Mouse (Mus musculus) liver, postnatal 0 days (tissue): ENCODE measurements at regions not wholly inside any gene's neighbourhood (a gene's known extent, or its start where the extent isn't known, plus 50 kb on each side); places are given as distances from the start of the nearest gene placed in this dataset.

ENCODE experiments used
- CTCF ChIP-seq: sonication (generic); IDR thresholded peaks from 2 replicates; pipeline ENCODE4 v1.5.1; 2016; ENCODE audit warnings: antibody characterized with exemption, low read depth
- EP300 ChIP-seq: IDR thresholded peaks from 2 replicates; pipeline ENCODE4 v1.6.1; 2016; ENCODE audit warnings: antibody characterized with exemption, low read depth, mild to moderate bottlenecking

GRCm38 (mm10) chr13:83065201-83065600 is 438.6 kb upstream of the Mef2c start:
- no peak for TF ChIP-seq EP300
- TF ChIP-seq CTCF = no peak
